Comparison of ENCODE assay signal across 10 mouse cellular contexts in the genomic region with DNA sequence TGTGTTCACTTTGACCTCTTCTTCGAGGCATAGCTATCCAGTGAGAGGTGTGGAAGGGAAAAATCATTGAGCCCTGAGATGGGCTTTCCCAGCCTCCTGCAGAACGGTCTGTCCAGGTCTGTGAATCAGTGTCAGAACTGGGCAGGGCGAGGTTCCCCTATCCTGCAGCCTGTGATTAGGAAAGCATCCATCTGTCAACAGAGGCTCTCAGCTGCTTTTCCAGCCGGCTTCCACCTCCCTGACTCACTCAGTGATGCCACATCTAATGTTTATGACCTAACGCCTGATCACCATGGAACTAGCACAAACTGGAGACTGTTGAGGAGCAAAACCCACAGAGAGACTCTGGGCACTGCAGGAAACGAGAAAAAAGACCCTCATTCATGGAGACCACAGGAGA.
DNase-seq lines count a peak whose midpoint lies in the region; ATAC-seq and TF ChIP-seq lines count a peak whose summit lies in the region.
"Had no signal": no experiment of that assay in that cellular context is flagged by ENCODE, and none has a peak within 500 bp of the region (broad histone marks: within the 10 kb centered on the region; RNA-seq: fewer than 3 reads in every experiment).

No protein-coding gene starts in this region.

- peaks cover 50% of the 10 kb centered on the region for H3K4me1 ChIP-seq in heart, embryonic 13.5 days
- peaks cover 34% of the 10 kb centered on the region for H3K4me1 ChIP-seq in lung, embryonic 15.5 days
- no peaks in the 10 kb centered on the region for H3K4me1 ChIP-seq in hindbrain, embryonic 13.5 days (replicated peaks)
- H3K4me1 ChIP-seq: forebrain, embryonic 13.5 days had no signal

- H3K79me3 ChIP-seq in C2C12 (ENCODE audit: low read depth): no peaks in the 10 kb centered on the region

- DNase-seq in embryo, embryonic 10 days (ENCODE audit: low spot score): peak; percentile 6
- DNase-seq in embryo, embryonic 10.5 days (ENCODE audit: low spot score): no peak
- no peak for DNase-seq in c-Kit-positive CD71-positive TER-119-positive erythroid progenitor cells, embryonic 14.5 days (ENCODE audit: low spot score)
- DNase-seq in thymus, postnatal 25 days: no peak

- H3K27ac ChIP-seq in heart, embryonic 13.5 days (replicated peaks): peak overlapping the region; percentile 78
- H3K27ac ChIP-seq in lung, embryonic 15.5 days: peak overlapping the region; percentile 77
- H3K27ac ChIP-seq in hindbrain, embryonic 13.5 days: no peak overlapping the region
- H3K27ac ChIP-seq: forebrain, embryonic 13.5 days; liver, embryonic 14.5 days had no signal

- H3K79me2 ChIP-seq in C2C12 (ENCODE audit: control insufficient read depth, insufficient read depth): no peaks in the 10 kb centered on the region

- peaks cover 7% of the 10 kb centered on the region for H3K9me3 ChIP-seq in heart, embryonic 13.5 days
- H3K9me3 ChIP-seq in lung, embryonic 15.5 days: no peaks in the 10 kb centered on the region
- no peaks in the 10 kb centered on the region; the same call in 1 of the 2 replicates for H3K9me3 ChIP-seq in hindbrain, embryonic 13.5 days

- no peaks in the 10 kb centered on the region for H3K36me3 ChIP-seq in C2C12 (ENCODE audit: control insufficient read depth, insufficient read depth)
- H3K36me3 ChIP-seq in heart, embryonic 13.5 days: no peaks in the 10 kb centered on the region
- no peaks in the 10 kb centered on the region for H3K36me3 ChIP-seq in lung, embryonic 15.5 days
- H3K36me3 ChIP-seq in hindbrain, embryonic 13.5 days: no peaks in the 10 kb centered on the region

- no peak overlapping the region for H3K9ac ChIP-seq in heart, embryonic 13.5 days
- no peak overlapping the region for H3K9ac ChIP-seq in lung, embryonic 15.5 days
- no peak overlapping the region for H3K9ac ChIP-seq in hindbrain, embryonic 13.5 days
- H3K9ac ChIP-seq: forebrain, embryonic 13.5 days; liver, embryonic 14.5 days had no signal

- no peak for ATAC-seq in heart, embryonic 13.5 days (ENCODE audit: extremely low read depth, insufficient number of reproducible peaks, low FRiP score, low TSS enrichment)
- ATAC-seq in lung, embryonic 15.5 days (ENCODE audit: borderline replicate concordance, extremely low read depth, low FRiP score, low TSS enrichment): no peak
- ATAC-seq in hindbrain, embryonic 13.5 days (ENCODE audit: low FRiP score): no peak
- ATAC-seq: forebrain, embryonic 13.5 days had no signal

- no peak overlapping the region for H3ac ChIP-seq in C2C12 (ENCODE audit: control insufficient read depth, insufficient read length, low read depth)

- WGBS in heart, embryonic 13.5 days: 25% methylated on average over 6 of the region's 6 CpGs
- 34% methylated on average over 6 of the region's 6 CpGs for WGBS in lung, embryonic 15.5 days
- 82% methylated on average over 6 of the region's 6 CpGs for WGBS in hindbrain, embryonic 13.5 days

- no peak overlapping the region for H3K4me2 ChIP-seq in heart, embryonic 13.5 days
- H3K4me2 ChIP-seq in lung, embryonic 15.5 days: no peak overlapping the region
- H3K4me2 ChIP-seq in hindbrain, embryonic 13.5 days: no peak overlapping the region
- H3K4me2 ChIP-seq: forebrain, embryonic 13.5 days had no signal

- no peaks in the 10 kb centered on the region for H3K27me3 ChIP-seq in C2C12 (ENCODE audit: control insufficient read depth, insufficient read depth, insufficient read length)
- H3K27me3 ChIP-seq in heart, embryonic 13.5 days (replicated peaks): no peaks in the 10 kb centered on the region
- H3K27me3 ChIP-seq in lung, embryonic 15.5 days: no peaks in the 10 kb centered on the region
- no peaks in the 10 kb centered on the region for H3K27me3 ChIP-seq in hindbrain, embryonic 13.5 days
- H3K27me3 ChIP-seq: forebrain, embryonic 13.5 days had no signal

- TF ChIP-seq CTCF in C2C12 (IDR thresholded peaks at IDR 0.05; ENCODE audit: control insufficient read depth, insufficient read depth, insufficient read length): no peak

- no peak overlapping the region for H3K4me3 ChIP-seq in C2C12 (ENCODE audit: insufficient read depth, poor library complexity, severe bottlenecking)
- H3K4me3 ChIP-seq in heart, embryonic 13.5 days: no peak overlapping the region
- H3K4me3 ChIP-seq in lung, embryonic 15.5 days: no peak overlapping the region
- H3K4me3 ChIP-seq in hindbrain, embryonic 13.5 days: no peak overlapping the region
- H3K4me3 ChIP-seq: forebrain, embryonic 13.5 days had no signal

TF ChIP-seq in C2C12, 6 proteins besides CTCF, POLR2A, EP300 and RAD21:
- TF ChIP-seq USF1 (IDR thresholded peaks at IDR 0.05; ENCODE audit: low read depth) (no peak), FOSL1 (IDR thresholded peaks at IDR 0.05; ENCODE audit: insufficient read depth, low read length, poor library complexity, severe bottlenecking) (peak; percentile 53), MYOD1 (IDR thresholded peaks at IDR 0.05; ENCODE audit: control insufficient read depth, insufficient read length, low read depth) (peak; percentile 89), MYOG (IDR thresholded peaks at IDR 0.05; ENCODE audit: control insufficient read depth, extremely low read depth, insufficient read length) (no peak), MAX (IDR thresholded peaks at IDR 0.05) (no peak), CEBPB (IDR thresholded peaks at IDR 0.05; ENCODE audit: low read depth) (peak; percentile 49)
